Mouse (Mus musculus) midbrain, embryonic 15.5 days (tissue): Measurements from ENCODE around the gene Zfyve9. TPM values are rescaled to one million over a fixed set of nuclear protein-coding genes. Genes with fewer than 3 reads are reported as not detected.

Experiments
- ATAC-seq: fragments of 200-750 bp; cut with Nextera tagmentation; replicated peaks from 2 replicates; pipeline ENCODE4 v1.8.0; 2017; ENCODE audit warnings: moderate TSS enrichment
- H3K27ac ChIP-seq: fragments of 300-500 bp; sonication (generic); 2 replicates; pipeline ENCODE4 v1.5.1; 2015; ENCODE audit warnings: mild to moderate bottlenecking, inconsistent platforms
- H3K27me3 ChIP-seq: fragments of 300-500 bp; sonication (generic); replicated peaks from 2 replicates; pipeline ENCODE4 v1.6.1; 2015; ENCODE audit warnings: inconsistent platforms
- H3K36me3 ChIP-seq: fragments of 300-500 bp; sonication (generic); replicated peaks from 2 replicates; pipeline ENCODE4 v1.6.1; 2015; ENCODE audit warnings: inconsistent platforms
- H3K4me1 ChIP-seq: fragments of 300-500 bp; sonication (generic); 2 replicates; pipeline ENCODE4 v1.6.1; 2015; ENCODE audit warnings: inconsistent platforms
- H3K4me2 ChIP-seq: fragments of 300-500 bp; sonication (generic); 2 replicates; pipeline ENCODE4 v1.6.1; 2015; ENCODE audit warnings: inconsistent platforms, mild to moderate bottlenecking, moderate library complexity
- H3K4me3 ChIP-seq: fragments of 300-500 bp; sonication (generic); 2 replicates; pipeline ENCODE4 v1.5.1; 2015; ENCODE audit warnings: mild to moderate bottlenecking, inconsistent platforms
- H3K9ac ChIP-seq: fragments of 300-500 bp; sonication (generic); 2 replicates; pipeline ENCODE4 v1.6.1; 2015; ENCODE audit warnings: mild to moderate bottlenecking, inconsistent platforms
- H3K9me3 ChIP-seq: fragments of 300-500 bp; sonication (generic); 2 replicates; pipeline ENCODE4 v1.6.1; 2016; ENCODE audit warnings: inconsistent platforms
- WGBS: fragments of 180-500 bp; shearing (Covaris S2); methylation state at CpG from one replicate; pipeline ENCODE4 v1.1.7; 2015; ENCODE audit warnings: mixed read lengths; 5-methylcytosine and 5-hydroxymethylcytosine counted together
- polyA plus RNA-seq: library from polyadenylated mRNA; unstranded; fragments of >200 nt; fragmentation: Nextera tagmentation; extraction: Ambion mirVana; gene quantifications from 2 replicates; pipeline ENCODE4 v1.2.1, GENCODE M21; 2015

The Zfyve9 gene
- polyA plus RNA-seq, 1 experiment from 2014 or later, result 6.4 TPM

GRCm38 (mm10) chr4:108782421-108783085, 2.0 kb upstream of the Zfyve9 start:
- no peaks in the 10 kb centered on the region for H3K36me3 ChIP-seq
- no peaks in the 10 kb centered on the region for H3K9me3 ChIP-seq
- H3K4me1 ChIP-seq, result peaks cover 5% of the 10 kb centered on the region
- no peak for ATAC-seq
- WGBS, result 39% methylated on average over 8 of the region's 8 CpGs
- no peaks in the 10 kb centered on the region for H3K27me3 ChIP-seq
- no peak overlapping the region for H3K4me3 ChIP-seq
- no peak overlapping the region for H3K4me2 ChIP-seq
- H3K27ac ChIP-seq, result no peak overlapping the region
- H3K9ac ChIP-seq, result no peak overlapping the region

GRCm38 (mm10) chr4:108781596-108781995, 998 bp upstream of the Zfyve9 start:
- Histone ChIP-seq H3K9ac (no peak overlapping the region), H3K4me1 (peaks cover 5% of the 10 kb centered on the region), H3K27ac (no peak overlapping the region), H3K4me3 (peak overlapping the region; percentile 80), H3K4me2 (peak overlapping the region; percentile 58; the same call in 1 of the 2 replicates), H3K27me3 (no peaks in the 10 kb centered on the region), H3K9me3 (no peaks in the 10 kb centered on the region), H3K36me3 (no peaks in the 10 kb centered on the region)
- ATAC-seq, result no peak
- WGBS, result 49% methylated on average over 3 of the region's 3 CpGs

DNA sequence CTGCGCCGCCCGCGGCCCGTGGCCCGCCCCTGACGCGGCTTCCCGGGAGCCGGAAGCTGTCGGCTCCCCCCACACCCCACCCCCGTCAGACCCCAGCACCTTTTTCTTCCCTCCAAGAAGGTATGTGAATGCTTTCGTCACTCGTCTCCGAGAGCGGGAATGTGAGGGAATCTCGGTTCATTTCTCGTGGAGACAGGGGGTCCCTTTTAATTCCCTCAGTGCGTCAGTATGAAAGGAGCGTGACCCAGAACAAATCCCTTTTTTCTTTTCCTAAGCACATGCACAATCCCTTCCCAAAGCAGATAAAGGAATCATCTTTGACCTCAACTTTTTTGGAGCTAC, 237 bp upstream of the Zfyve9 start:
- no peak for ATAC-seq
- Histone ChIP-seq H3K4me2 (peak overlapping the region; percentile 58), H3K4me1 (peaks cover 5% of the 10 kb centered on the region), H3K9ac (peak overlapping the region; percentile 94), H3K27ac (peak overlapping the region; percentile 96), H3K27me3 (no peaks in the 10 kb centered on the region), H3K4me3 (peak overlapping the region; percentile 80), H3K36me3 (no peaks in the 10 kb centered on the region), H3K9me3 (no peaks in the 10 kb centered on the region)
- 0% methylated on average over 18 of the region's 20 CpGs for WGBS

- H3K36me3 ChIP-seq, result no peaks in the 10 kb centered on the region
- ATAC-seq, result no peak
- H3K4me3 ChIP-seq, result peak overlapping the region; percentile 80
- H3K4me1 ChIP-seq, result peaks cover 5% of the 10 kb centered on the region
- H3K4me2 ChIP-seq, result peak overlapping the region; percentile 58
- H3K9me3 ChIP-seq, result no peaks in the 10 kb centered on the region
- H3K9ac ChIP-seq, result peak overlapping the region; percentile 94
- H3K27me3 ChIP-seq, result no peaks in the 10 kb centered on the region
- peak overlapping the region; percentile 96 for H3K27ac ChIP-seq
- 0% methylated on average over 7 of the region's 7 CpGs for WGBS
Observed at GRCm38 (mm10) chr4:108779763-108780056, 888 bp downstream of the Zfyve9 start.

GRCm38 (mm10) chr4:108768527-108768926, 12.1 kb downstream of the Zfyve9 start:
- H3K27me3 ChIP-seq, result no peaks in the 10 kb centered on the region
- H3K4me2 ChIP-seq, result no peak overlapping the region
- H3K36me3 ChIP-seq, result no peaks in the 10 kb centered on the region
- no peak overlapping the region for H3K27ac ChIP-seq
- no peak for ATAC-seq
- no peaks in the 10 kb centered on the region for H3K4me1 ChIP-seq
- no peaks in the 10 kb centered on the region for H3K9me3 ChIP-seq
- H3K9ac ChIP-seq, result no peak overlapping the region
- no peak overlapping the region for H3K4me3 ChIP-seq

GRCm38 (mm10) chr4:108759583-108759982, 21.0 kb downstream of the Zfyve9 start:
- no peak for ATAC-seq
- H3K4me2 ChIP-seq, result no peak overlapping the region
- H3K9ac ChIP-seq, result no peak overlapping the region
- WGBS, result 95% methylated on average over 3 of the region's 3 CpGs
- no peaks in the 10 kb centered on the region for H3K4me1 ChIP-seq
- H3K9me3 ChIP-seq, result no peaks in the 10 kb centered on the region
- no peak overlapping the region for H3K27ac ChIP-seq
- H3K36me3 ChIP-seq, result no peaks in the 10 kb centered on the region
- H3K27me3 ChIP-seq, result no peaks in the 10 kb centered on the region
- no peak overlapping the region for H3K4me3 ChIP-seq

DNA sequence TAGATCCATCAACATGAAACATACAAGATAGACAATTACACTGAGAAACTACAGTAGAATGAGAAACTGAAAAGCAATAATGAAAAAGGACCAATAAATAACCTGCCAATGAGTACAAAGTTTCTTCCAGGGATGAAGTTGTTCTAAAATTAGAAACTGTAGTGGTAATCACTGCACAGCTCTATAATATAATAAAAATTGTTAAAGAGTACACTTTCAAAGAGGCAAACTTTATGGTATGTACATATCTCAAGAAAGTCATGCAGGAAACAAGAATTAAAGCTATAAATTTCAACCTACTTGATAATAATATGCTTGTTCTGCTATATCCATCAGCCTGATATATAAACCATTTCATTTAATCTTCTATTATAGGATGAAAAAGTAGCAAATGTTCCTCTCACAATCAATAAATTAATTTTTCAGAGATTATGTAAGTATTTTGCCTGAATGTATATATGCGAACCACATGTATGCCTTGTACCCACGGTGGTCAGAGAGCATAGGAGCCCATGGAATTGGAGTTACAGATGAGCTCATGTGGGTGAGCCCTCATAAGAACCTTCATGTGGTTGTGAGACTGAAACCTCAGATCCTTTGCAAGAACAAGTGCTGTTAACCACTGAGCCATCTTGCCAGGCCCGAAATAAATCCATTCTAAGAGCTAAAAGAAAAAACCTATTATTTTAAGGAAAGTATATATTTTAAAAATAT, 34.3 kb downstream of the Zfyve9 start:
- WGBS, result 97% methylated on average over 3 of the region's 3 CpGs
- no peak overlapping the region for H3K9ac ChIP-seq
- no peaks in the 10 kb centered on the region for H3K9me3 ChIP-seq
- H3K4me3 ChIP-seq, result no peak overlapping the region
- H3K27ac ChIP-seq, result no peak overlapping the region
- no peak overlapping the region for H3K4me2 ChIP-seq
- H3K36me3 ChIP-seq, result no peaks in the 10 kb centered on the region
- no peaks in the 10 kb centered on the region for H3K27me3 ChIP-seq
- H3K4me1 ChIP-seq, result no peaks in the 10 kb centered on the region
- no peak for ATAC-seq

- no peak for ATAC-seq
- H3K27ac ChIP-seq, result no peak overlapping the region
- no peak overlapping the region for H3K9ac ChIP-seq
- H3K27me3 ChIP-seq, result no peaks in the 10 kb centered on the region
- 41% methylated on average over 3 of the region's 3 CpGs for WGBS
- H3K4me2 ChIP-seq, result no peak overlapping the region
- no peak overlapping the region for H3K4me3 ChIP-seq
- no peaks in the 10 kb centered on the region for H3K4me1 ChIP-seq
- H3K36me3 ChIP-seq, result no peaks in the 10 kb centered on the region
- H3K9me3 ChIP-seq, result no peaks in the 10 kb centered on the region
Observed at GRCm38 (mm10) chr4:108731582-108731981, 49.0 kb downstream of the Zfyve9 start.

DNA sequence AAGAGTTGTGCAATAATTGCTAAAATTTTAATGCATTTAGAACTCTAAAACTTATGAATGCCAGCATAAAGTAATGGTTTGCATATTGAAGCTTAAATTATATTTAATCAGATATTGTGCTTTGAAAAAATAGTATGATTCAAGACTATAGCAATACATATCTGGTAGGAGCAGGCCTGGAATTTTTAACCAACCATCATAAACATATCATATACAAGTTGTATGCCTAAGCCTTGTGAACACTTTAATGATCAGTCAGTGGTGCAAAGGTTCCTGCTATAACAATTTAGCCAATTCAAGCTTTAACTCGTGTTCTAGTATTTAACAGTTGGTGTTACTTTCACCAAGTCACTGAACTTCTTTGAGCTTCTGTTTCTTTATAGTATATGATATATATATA, 50.1 kb downstream of the Zfyve9 start:
- 77% methylated on average over 1 of the region's 1 CpGs for WGBS
- no peak for ATAC-seq

GRCm38 (mm10) chr4:108724102-108724501, 56.5 kb downstream of the Zfyve9 start:
- ATAC-seq, result no peak
- Histone ChIP-seq H3K27ac (no peak overlapping the region), H3K36me3 (no peaks in the 10 kb centered on the region), H3K4me1 (no peaks in the 10 kb centered on the region), H3K9ac (no peak overlapping the region), H3K9me3 (no peaks in the 10 kb centered on the region), H3K4me3 (no peak overlapping the region), H3K4me2 (no peak overlapping the region), H3K27me3 (no peaks in the 10 kb centered on the region)
- WGBS, result over 99% methylated on average over 2 of the region's 2 CpGs

More for the DNA sequence above, 50.1 kb downstream of the Zfyve9 start:
- Histone ChIP-seq H3K36me3 (no peaks in the 10 kb centered on the region), H3K9me3 (no peaks in the 10 kb centered on the region), H3K27ac (no peak overlapping the region), H3K4me3 (no peak overlapping the region), H3K4me1 (no peaks in the 10 kb centered on the region), H3K9ac (no peak overlapping the region), H3K4me2 (no peak overlapping the region), H3K27me3 (no peaks in the 10 kb centered on the region)

DNA sequence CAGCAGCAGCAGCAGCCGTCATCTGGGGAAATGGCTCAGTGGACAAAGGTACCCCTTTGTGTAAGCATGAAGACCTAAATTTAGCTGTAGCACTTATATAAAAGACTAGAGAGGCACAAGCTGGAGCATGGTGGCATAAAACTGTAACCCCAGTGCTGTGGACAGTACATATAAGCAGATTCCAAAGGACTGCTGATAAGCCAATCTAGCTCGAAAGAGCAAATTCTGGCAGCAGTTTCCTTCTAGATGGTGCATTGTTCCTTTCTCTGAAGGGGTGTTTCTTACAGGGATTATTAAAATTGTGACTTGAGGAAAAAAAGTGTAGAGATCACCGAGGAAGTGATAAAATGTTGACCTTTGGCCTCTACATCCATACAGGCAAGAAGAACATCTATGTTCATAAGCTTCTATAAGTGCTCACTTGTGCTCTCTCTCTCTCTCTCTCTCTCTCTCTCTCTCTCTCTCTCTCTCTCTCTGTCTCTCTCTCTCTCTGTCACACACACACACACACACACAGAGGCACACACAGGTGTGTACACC, 59.3 kb downstream of the Zfyve9 start:
- no peak overlapping the region for H3K27ac ChIP-seq
- no peaks in the 10 kb centered on the region for H3K36me3 ChIP-seq
- no peak overlapping the region for H3K9ac ChIP-seq
- ATAC-seq, result no peak
- no peaks in the 10 kb centered on the region for H3K9me3 ChIP-seq
- H3K4me2 ChIP-seq, result no peak overlapping the region
- 95% methylated on average over 3 of the region's 3 CpGs for WGBS
- H3K4me3 ChIP-seq, result no peak overlapping the region
- no peaks in the 10 kb centered on the region for H3K27me3 ChIP-seq
- H3K4me1 ChIP-seq, result no peaks in the 10 kb centered on the region

DNA sequence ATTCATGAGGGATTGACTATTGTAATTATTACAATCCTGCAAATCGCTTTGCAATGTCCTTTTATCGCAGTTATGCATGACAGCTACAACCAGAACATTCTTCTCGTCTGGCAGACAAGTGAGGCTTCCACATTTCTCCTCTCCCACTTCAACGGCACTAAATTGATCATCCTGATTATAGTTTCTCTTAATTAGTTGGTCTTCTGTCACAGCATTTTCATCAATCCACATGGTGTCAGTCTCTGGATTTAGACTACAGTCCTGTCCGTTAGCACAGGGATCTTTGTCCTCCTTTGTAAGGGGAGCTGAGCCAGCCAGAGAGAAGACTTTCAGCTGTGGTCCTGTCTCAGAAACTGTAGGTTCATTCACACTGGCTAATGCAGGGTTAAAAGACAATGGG, 61.2 kb downstream of the Zfyve9 start, which contains the start of gene 3110021N24Rik:
Gene 3110021N24Rik, plus strand, starts transcription at position 301 of the 400 bp plus-strand sequence.
- no peak for ATAC-seq
- no peak within 1 kb of the TSS for H3K4me2 ChIP-seq
- WGBS, result 87% methylated on average over 5 of the region's 5 CpGs

DNA sequence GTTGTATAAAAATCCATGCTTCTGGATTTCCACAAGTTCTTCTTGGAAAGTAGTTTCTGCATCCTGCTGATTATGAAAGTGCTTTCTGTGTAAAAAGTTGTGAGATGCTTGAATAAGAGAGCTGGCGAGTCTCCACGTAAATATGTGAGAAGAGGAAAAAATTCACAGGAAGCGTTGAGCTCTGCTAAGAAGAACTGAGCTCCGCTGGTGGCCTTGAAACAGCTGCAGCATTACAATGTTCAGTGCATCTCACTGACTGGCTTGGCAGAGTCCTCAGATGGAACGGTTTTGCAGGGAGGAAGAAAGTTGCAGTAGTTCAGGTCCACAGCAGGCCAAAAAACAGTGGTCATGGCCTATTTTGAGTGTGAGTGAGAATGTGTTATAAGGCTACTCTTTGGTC, 72.4 kb downstream of the Zfyve9 start:
- ATAC-seq, result no peak
- H3K4me1 ChIP-seq, result no peaks in the 10 kb centered on the region
- H3K27ac ChIP-seq, result no peak overlapping the region
- H3K9me3 ChIP-seq, result no peaks in the 10 kb centered on the region
- H3K36me3 ChIP-seq, result no peaks in the 10 kb centered on the region
- H3K4me2 ChIP-seq, result no peak overlapping the region
- no peaks in the 10 kb centered on the region for H3K27me3 ChIP-seq
- WGBS, result 88% methylated on average over 5 of the region's 5 CpGs
- H3K4me3 ChIP-seq, result no peak overlapping the region
- H3K9ac ChIP-seq, result no peak overlapping the region

More for the DNA sequence above, 61.2 kb downstream of the Zfyve9 start, which contains the start of gene 3110021N24Rik:
- H3K27me3 ChIP-seq, result no peaks in the 10 kb centered on the region
- H3K4me1 ChIP-seq, result no peaks in the 10 kb centered on the region
- no peak within 1 kb of the TSS for H3K27ac ChIP-seq
- H3K4me3 ChIP-seq, result no peak within 1 kb of the TSS
- H3K36me3 ChIP-seq, result no peaks in the 10 kb centered on the region
- H3K9ac ChIP-seq, result no peak within 1 kb of the TSS
- no peaks in the 10 kb centered on the region for H3K9me3 ChIP-seq
